Mouse (Mus musculus): ENCODE results near the gene Zc3h10. TPM values are rescaled to one million over a fixed set of nuclear protein-coding genes. Genes with fewer than 3 reads are reported as not detected.

Zc3h10 gene
- 1 to 10 TPM; 5.7 to 9.9 (median 6.8) TPM for total RNA-seq (2022)

- peak; percentile 96 for DNase-seq (ENCODE audit: low spot score)
Observed at GRCm38 (mm10) chr10:128547361-128548032, at the start of gene Zc3h10. TSS of gene Zc3h10 (minus strand) at chr10:128547774.

- DNase-seq (ENCODE audit: low spot score): no peak
Observed at GRCm38 (mm10) chr10:128592797-128593196, 45.2 kb upstream of the Zc3h10 start.

GRCm38 (mm10) chr10:128591436-128591835 lies 43.9 kb upstream of the Zc3h10 start:
- DNase-seq (ENCODE audit: low spot score): no peak

GRCm38 (mm10) chr10:128590193-128590690 lies 42.7 kb upstream of the Zc3h10 start:
- peak; percentile 28 for DNase-seq (ENCODE audit: low spot score)

GRCm38 (mm10) chr10:128589464-128590192 lies 42.1 kb upstream of the Zc3h10 start, which contains the start of gene Erbb3:
TSS of gene Erbb3 (minus strand) at chr10:128589652.
- no peak for DNase-seq (ENCODE audit: low spot score)

GRCm38 (mm10) chr10:128588775-128589463 lies 41.3 kb upstream of the Zc3h10 start:
- DNase-seq (ENCODE audit: low spot score): no peak

- DNase-seq (ENCODE audit: low spot score): no peak
Observed at GRCm38 (mm10) chr10:128588136-128588535, 40.6 kb upstream of the Zc3h10 start.

- DNase-seq (ENCODE audit: low spot score): no peak
Observed at GRCm38 (mm10) chr10:128587697-128588096, 40.1 kb upstream of the Zc3h10 start.

GRCm38 (mm10) chr10:128587120-128587519 lies 39.5 kb upstream of the Zc3h10 start:
- no peak for DNase-seq (ENCODE audit: low spot score)

GRCm38 (mm10) chr10:128586546-128586945 lies 39.0 kb upstream of the Zc3h10 start:
- no peak for DNase-seq (ENCODE audit: low spot score)

- no peak for DNase-seq (ENCODE audit: low spot score)
Observed at GRCm38 (mm10) chr10:128584386-128584785, 36.8 kb upstream of the Zc3h10 start.

- peak; percentile 48 for DNase-seq (ENCODE audit: low spot score)
Observed at GRCm38 (mm10) chr10:128583644-128584043, 36.1 kb upstream of the Zc3h10 start.

- no peak for DNase-seq (ENCODE audit: low spot score)
Observed at GRCm38 (mm10) chr10:128579731-128580130, 32.2 kb upstream of the Zc3h10 start.

GRCm38 (mm10) chr10:128579298-128579697 lies 31.7 kb upstream of the Zc3h10 start:
- DNase-seq (ENCODE audit: low spot score): no peak

GRCm38 (mm10) chr10:128578330-128578729 lies 30.8 kb upstream of the Zc3h10 start:
- DNase-seq (ENCODE audit: low spot score): no peak

- no peak for DNase-seq (ENCODE audit: low spot score)
Observed at GRCm38 (mm10) chr10:128575063-128575462, 27.5 kb upstream of the Zc3h10 start.

GRCm38 (mm10) chr10:128565788-128566531 lies 18.4 kb upstream of the Zc3h10 start, which contains the start of gene Pa2g4:
TSS of gene Pa2g4 (minus strand) at chr10:128565987.
- DNase-seq (ENCODE audit: low spot score): peak; percentile 99

- no peak for DNase-seq (ENCODE audit: low spot score)
Observed at GRCm38 (mm10) chr10:128565206-128565787, 17.7 kb upstream of the Zc3h10 start.

- DNase-seq (ENCODE audit: low spot score): no peak
Observed at GRCm38 (mm10) chr10:128563544-128563943, 16.0 kb upstream of the Zc3h10 start.

GRCm38 (mm10) chr10:128556963-128557362 lies 9.4 kb upstream of the Zc3h10 start:
- no peak for DNase-seq (ENCODE audit: low spot score)

GRCm38 (mm10) chr10:128556286-128556685 lies 8.7 kb upstream of the Zc3h10 start:
- DNase-seq (ENCODE audit: low spot score): no peak

Measured in heart, adult 8-10 months (tissue).